Mouse (Mus musculus): ENCODE data around the gene Lhfp.

DNA sequence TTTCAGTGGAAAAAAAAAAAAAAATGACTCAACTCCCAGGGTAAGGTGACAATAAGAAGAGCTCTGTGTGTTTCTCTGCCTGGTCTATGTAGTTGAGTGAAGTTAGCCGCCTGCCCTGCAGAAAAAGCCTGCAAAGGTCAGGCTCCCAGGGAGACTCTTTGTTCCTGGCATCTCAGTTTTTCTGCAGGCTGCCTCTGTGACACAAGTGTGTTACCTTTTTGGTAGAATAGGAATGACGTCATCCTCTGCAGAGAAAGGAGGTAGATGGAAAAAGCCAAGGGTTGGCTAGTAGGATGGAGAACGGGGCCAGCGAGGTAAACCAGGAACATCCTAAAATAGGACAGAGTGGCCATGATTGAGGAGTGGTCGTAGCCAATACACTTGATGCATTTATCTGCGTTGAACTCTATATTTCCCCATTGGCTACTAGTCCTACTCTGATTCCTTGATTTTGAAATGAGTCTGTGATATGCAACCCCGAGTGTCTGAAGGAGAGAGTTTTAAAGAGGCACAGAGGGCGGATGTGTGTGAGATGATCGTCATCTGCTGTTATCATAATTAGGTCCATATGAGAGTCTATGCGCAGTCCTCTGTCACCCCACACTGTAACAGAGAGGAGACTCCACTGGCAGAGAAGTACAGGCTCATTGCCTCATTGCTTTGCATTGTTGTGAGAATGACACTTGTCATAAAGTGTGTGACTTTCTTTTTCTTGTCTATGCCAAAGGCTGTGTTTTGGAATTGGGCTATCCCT is 132.2 kb downstream of the Lhfp start:
- no peak for TF ChIP-seq CTCF (IDR thresholded peaks at IDR 0.05; ENCODE audit: borderline replicate concordance, extremely low read depth, insufficient read depth, insufficient read length)
- no peak for TF ChIP-seq POLR2A (IDR thresholded peaks at IDR 0.05; ENCODE audit: borderline replicate concordance, extremely low read depth, insufficient read depth, insufficient read length, poor library complexity, severe bottlenecking)

All from brain, embryonic 14.5 days (tissue).